Mouse (Mus musculus) CD4-positive, CD25-positive, alpha-beta regulatory T cell, adult 4 months (primary cell): ENCODE data around the gene Golga7b. TPM values are rescaled to one million over a fixed set of nuclear protein-coding genes. Genes with fewer than 3 reads are reported as not detected.

ENCODE experiments used
- ATAC-seq: one replicate; pipeline ENCODE4 v1.8.0; 2017
- polyA plus RNA-seq, 2 experiments: library from polyadenylated mRNA; unstranded; fragments of 100-300 nt; shearing (Covaris generic); gene quantifications; one replicate each; pipeline ENCODE4 v1.2.1; 2017

Gene Golga7b
- polyA plus RNA-seq, result under 1 TPM in 1 of 2 experiments, not detected in 1; 0.15 TPM

DNA sequence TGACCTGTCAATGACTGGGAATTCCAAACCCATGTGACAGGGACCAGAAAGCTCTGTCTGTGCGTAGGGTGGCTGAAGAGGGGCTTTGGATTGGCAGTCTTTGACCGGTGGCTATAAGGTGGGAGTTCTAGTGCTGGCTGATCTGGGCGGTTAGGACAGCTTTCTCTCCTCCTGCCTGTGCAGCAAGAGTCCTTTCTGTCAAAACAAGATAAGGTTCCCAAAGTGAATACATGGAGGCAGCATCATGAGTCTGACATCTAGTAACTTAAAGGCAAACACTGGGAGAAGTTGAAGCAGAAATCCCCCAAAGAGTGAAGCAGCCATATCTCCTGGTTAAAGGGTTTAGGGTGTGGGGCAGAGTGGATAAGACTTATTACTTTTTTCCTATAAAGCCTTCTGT is at the start of gene Golga7b:
Gene Golga7b, plus strand, starts transcription at position 56 of the 400 bp plus-strand sequence.
- ATAC-seq, result no peak

DNA sequence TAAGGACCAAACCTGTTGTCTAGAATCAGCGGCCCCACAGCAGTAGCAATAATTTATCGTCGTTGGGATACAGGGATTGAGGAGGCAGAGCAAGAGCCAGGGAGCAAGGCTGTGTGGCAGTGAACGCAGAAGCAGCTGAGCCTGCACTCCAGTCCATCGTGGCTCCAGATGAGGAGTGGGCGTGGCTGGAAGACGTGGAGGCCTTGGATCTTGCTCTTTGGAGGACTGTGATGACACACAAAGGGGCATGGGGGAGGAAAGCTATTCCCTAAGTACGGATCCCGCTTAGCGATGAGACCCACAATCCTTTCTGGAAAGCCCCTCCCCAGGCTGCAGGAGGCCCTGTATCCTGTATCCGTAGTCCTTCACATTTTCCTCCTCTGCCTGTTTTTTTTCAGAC is 49.3 kb upstream of the Golga7b start:
- ATAC-seq, result no peak

- ATAC-seq, result no peak
These were observed 45.5 kb upstream of the Golga7b start, which contains the start of gene Sfrp5 for GRCm38 (mm10) chr19:42201696-42202381. Gene Sfrp5 (minus strand): TSS chr19:42202252.

DNA sequence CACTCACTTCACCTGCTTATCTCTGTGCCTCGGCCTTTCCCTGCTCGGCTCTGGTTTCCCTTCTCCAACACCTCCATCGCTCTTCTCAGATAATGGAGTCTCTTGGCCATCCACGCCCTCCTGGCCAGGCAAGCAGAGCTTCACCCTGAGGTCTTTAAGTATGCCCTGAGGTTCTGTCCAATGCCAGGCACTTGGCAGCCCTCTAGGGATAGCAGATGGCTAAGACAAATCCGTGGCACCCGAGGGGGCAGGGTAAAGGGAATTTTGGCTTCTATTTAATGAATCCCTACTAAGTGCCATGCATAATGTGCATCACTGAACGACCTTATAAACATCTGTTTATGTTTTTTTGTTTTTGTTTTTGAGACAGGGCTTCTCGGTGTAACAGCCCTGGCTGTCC is 44.9 kb upstream of the Golga7b start:
- no peak for ATAC-seq

DNA sequence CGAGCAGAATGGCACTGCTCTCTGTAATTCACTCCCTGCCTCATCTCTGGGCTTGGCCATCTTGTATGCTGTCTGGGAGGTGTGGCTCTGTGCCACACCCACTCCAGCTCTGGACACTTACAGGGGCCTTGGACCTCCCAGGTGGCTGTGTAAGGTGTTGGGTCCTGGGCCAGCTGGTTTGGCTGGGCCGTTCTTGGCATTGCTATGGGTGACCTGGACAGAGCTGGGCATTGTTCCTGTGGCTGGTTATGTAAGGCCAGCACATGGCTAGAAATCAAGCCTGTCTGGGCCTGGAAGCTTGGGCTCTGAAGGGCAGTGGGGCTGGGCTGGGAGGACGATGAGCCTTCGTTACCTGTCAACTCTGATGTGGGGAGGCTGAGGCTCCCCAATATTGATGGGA is 43.1 kb upstream of the Golga7b start:
- no peak for ATAC-seq

GRCm38 (mm10) chr19:42205201-42205600 is 42.2 kb upstream of the Golga7b start:
- ATAC-seq, result no peak

DNA sequence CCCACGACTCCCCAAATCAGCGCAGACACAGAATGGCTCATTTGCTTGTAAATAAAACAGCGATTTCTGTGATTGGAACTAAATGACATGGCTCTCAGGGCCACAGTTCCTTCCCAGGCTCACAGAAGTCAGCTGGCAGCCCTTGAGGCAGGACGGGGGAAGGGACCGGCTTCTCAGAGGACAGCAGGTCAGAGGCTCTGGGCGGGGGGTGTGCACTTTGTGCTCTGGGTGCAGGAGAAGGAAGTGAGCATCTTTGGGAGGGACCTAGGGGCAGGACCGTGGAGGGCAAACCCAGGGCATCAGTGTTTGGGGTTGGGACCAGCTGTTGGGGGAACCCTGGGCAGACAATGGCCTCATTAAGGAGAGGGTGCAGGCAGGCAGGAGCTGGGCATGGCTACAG is 37.9 kb upstream of the Golga7b start:
- no peak for ATAC-seq

DNA sequence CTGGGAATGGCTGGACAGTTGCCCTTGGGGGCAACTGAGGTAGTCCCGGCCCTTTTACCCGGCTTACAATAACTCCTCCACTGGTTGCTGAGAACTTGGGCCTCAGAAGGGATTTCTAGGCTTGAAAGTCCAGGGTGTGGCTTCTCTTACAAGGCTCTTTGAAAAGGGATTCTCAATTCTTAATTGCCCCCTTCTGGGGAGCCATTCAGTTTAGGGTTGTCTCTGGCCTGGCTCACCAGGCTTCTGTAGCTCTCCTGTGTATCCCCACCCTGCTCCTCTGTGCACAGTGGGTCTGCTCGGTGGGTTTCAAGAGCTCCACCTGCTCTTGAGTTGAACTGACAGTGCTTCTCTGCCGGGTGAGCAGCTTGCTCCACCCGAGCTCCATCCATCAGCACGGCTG is 37.4 kb upstream of the Golga7b start:
- ATAC-seq, result no peak

DNA sequence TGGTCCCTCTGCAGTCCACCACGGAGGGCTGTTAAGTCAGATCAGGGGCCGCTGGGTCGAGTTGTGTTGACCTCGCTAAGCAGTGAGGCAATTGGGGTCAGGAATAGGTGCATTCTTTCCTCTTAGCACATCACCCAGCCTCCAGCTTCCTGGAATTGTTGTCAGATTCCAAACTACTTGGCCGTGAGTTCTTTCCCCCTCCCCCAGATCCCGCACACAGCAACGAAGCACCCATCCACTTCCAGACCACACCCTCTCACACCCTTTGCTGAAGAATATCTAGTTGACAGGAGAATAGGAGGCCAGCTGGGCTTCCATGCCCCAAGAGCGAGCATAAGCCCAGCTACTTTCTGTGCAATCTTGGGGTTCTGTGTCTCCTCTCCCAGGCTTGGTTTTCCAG is 35.4 kb upstream of the Golga7b start:
- ATAC-seq, result no peak

DNA sequence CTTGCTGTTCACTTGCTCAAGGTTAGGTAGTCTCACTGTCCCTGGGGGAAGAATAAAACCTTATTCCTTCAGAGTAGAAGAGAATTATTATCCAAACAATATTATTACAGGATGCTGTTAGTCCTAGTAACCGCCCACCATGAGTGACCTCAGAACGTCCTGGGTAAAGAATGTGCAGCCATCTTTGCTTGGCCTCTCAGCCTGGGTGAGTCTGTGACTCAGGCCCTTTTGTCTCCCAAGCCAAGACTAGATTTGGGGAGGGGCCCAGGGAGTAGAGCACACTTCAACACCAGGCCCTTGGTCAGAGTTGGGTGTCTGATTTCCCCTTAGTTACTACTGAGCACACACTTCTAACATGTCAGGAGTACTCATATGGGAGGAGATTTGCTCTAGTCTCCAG is 32.8 kb upstream of the Golga7b start:
- no peak for ATAC-seq

DNA sequence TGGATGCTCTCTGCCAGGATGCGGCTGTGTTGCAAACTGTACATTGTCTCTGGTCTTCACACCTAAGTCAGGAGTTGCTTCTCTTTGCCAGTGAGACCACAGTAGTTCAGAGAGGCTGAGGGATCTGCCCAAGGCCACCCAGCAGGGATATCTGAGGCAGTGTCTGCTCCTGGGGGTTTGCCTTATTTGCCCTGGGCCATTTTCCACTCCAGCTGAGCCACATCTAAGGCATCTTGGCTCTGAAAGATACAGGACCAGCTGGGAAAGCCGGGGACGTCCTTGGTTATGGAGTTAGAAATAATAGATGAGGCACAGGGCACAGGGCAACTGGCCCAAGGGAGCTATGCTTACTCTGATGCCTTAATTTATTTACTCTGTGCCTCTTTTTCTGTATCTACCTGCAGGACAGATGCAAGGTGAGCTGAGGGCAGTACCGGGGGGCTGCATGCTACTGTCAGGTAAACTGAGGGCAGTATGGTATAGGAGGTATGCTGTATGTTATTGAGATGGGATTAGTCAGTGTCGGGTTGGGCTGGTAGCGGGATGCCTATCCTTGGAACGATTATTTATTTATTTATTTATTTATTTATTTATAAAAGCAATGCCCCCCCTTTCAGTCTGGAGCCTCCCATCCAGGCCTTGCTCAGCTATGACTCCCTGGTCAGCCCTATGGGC is 30.5 kb upstream of the Golga7b start:
- ATAC-seq, result no peak

DNA sequence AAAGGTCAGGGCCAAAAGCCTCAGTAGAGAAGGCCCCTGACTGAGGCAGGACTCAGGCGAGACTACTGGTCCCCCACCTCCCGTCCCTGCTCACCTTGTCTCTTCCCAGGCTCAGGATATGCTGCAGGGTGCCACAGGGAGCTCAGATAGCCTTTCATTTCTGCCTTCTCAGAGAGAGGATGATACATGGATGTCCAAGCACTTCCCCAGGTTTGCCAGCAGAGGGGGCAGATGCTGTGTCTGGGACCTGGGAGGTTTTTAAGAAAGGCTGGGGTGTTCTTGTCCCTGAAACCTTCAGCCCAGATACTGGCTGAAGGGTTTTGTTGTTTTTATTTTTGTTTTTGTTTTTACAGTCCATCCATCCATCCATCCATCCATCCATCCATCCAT is 30.0 kb upstream of the Golga7b start:
- ATAC-seq, result no peak

- no peak for ATAC-seq
These were observed 20.9 kb upstream of the Golga7b start for GRCm38 (mm10) chr19:42226451-42226850.

DNA sequence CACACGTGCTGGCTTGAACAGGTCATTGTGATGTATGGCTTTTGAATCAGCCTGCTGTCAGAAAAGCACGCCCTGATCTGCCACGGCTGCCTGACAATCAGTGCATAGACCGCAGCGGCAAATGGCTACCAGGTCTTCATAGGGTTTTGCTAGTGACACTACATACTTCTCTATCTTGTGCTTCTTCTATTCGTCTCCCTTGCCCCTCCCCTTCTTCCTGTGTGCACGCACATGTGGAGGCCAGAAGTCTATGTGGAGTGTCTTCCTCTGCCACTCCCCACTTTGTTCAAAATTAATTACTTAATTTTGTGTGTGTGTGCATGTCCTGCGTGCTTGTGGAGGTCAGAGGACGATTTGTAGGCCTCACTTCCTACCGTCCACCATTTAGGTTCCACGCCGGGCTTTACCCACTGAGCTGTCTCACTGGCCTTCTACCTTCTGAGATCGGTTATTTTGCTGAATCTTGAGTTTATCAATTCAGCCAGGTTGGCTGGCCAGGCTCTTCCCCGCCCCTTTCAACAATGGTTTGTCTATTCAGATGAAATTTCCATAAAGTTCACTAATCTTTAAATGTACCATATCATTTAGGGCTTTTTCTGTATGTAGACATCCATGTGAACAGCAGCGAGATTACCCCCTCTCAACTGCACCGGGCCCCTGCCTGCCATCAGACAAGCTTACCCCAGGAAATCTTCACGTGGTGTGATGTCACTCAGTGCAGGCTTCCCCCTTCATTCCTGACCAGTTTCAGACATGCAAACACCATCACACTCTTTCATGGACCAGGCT is 17.7 kb upstream of the Golga7b start:
- ATAC-seq, result no peak

DNA sequence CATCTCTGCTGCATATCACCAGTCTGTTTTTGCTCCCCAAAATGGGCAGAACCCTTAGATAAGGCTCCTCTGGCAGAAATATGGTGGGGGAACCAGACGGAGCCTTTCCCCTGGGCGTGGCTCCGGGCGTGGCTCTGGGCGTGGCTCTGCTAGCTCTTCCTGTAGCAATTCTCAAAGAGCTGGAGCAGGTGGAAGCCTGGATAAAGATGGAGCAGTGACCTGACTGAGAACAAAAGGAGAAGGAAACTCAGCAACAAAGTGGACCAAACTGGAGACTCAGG is 17.1 kb upstream of the Golga7b start:
- ATAC-seq, result no peak

DNA sequence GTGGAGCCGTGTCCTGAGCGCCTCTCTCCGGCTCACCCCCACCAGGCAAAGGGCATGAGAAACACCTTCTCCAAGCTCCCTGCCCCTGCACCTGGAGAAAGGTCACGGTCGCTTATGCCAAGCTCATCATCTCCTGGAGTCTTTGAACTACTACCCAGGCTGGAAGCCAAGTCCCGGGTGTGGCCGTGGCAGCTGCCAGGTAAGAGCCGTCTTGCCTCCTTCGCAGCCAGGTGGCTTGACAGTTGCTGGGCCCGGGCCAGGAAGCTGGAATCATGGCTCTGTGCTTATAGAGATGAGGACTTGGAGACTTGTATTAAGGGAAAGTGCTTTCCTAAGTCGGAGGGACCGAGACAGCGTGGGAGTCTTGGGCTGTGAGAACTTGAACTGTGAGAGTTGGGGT is 16.4 kb upstream of the Golga7b start:
- no peak for ATAC-seq

GRCm38 (mm10) chr19:42237602-42238340 is 9.6 kb upstream of the Golga7b start:
- ATAC-seq, result no peak

DNA sequence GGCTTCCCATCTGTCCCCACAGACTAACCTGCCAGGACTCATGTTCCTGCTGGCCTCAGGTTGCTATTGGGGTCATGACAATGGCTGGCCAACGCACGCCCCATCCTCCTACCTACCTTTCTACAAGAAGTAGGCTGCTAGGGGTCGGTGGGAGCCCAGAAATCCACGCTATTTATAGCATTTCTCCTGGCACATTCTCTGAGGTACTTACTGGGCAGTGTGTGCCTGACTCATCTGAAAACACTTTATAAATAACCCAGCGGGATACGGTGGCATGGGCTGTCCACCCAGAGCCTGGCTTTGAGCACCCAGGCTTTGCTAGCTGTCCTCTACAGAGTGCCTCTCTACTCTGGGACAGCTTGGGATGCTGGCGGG is 9.0 kb upstream of the Golga7b start:
- ATAC-seq, result no peak

DNA sequence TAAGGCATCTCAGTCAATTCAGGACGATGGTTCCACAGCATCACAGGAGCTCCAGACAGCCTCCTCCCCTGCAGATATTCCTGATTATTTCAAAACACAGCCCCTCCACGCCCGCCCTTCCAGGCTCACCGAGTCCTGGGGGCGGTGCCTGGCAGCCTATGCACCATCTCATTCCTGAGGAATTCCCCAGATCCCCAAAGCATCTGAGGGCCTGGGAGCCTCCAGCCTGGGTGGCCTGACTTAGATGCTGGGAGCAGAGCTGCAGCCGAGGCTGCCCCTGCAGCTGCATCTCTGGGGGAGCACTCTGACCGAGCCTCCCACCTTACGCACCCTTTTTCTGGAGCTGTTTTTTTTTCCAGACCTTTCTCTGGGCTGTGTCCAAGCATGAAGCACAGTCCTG is 6.5 kb upstream of the Golga7b start:
- no peak for ATAC-seq

GRCm38 (mm10) chr19:42243401-42243800 is 4.0 kb upstream of the Golga7b start:
- no peak for ATAC-seq

DNA sequence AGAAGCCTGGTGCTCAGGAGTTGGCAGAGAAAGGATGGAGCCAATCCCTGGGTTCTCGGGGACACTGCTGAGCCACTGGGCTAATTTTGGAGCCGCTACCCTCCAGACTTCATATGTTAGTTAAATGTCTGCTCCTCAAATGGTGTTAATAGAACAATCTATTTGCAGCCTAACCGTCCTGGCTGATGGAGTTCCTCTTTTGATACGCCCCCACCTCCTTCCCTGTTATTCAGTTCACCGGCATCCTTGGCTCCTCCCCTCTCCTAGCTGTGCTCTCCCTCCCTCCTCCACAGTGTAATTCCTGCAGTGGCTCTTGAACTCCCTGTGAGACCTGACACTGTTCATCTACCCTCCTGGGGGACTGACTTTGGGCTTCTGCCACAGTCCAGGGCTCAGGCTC is 748 bp upstream of the Golga7b start:
- no peak for ATAC-seq

- no peak for ATAC-seq
These were observed 2.9 kb downstream of the Golga7b start for GRCm38 (mm10) chr19:42249976-42250914.
